17 mouse cellular contexts compared by ENCODE assay signal in genomic region chr2:21214322-21214721, GRCm38 (mm10). TPM values are rescaled to one million over a fixed set of nuclear protein-coding genes. Genes with fewer than 3 reads are reported as not detected.
DNase-seq lines count a peak whose midpoint lies in the region; ATAC-seq and TF ChIP-seq lines count a peak whose summit lies in the region.
"Had no signal": no experiment of that assay in that cellular context is flagged by ENCODE, and none has a peak within 500 bp of the region (broad histone marks: within the 10 kb centered on the region; RNA-seq: fewer than 3 reads in every experiment).

No protein-coding gene starts in this region.

- H3K4me1 ChIP-seq in liver, adult 2 months (ENCODE audit: control insufficient read depth, insufficient read depth, low read length), result no peaks in the 10 kb centered on the region
- peaks cover 4 to 9% of the 10 kb centered on the region in 2 experiments; a peak in 3 of 4 replicates for H3K4me1 ChIP-seq in CH12.LX (ENCODE audit: control insufficient read depth in 1 of 2, insufficient read depth in 2 of 2)
- H3K4me1 ChIP-seq: embryonic facial prominence, embryonic 13.5 days; limb, embryonic 15.5 days had no signal

- no peak overlapping the region for H3K4me2 ChIP-seq in CH12.LX (ENCODE audit: insufficient read depth, low read depth, poor library complexity, severe bottlenecking)
- H3K4me2 ChIP-seq: embryonic facial prominence, embryonic 13.5 days; limb, embryonic 15.5 days had no signal

- dilution Hi-C loops in CH12.LX (cut with MboI; ENCODE audit: extremely low pct_ligation_motif_present, extremely low pct_unique_long_range_greater_than_20kb, low sequenced_read_pairs), result no loop called here

- H3K9me3 ChIP-seq in CH12.LX (replicated peaks; ENCODE audit: low read length), result no peaks in the 10 kb centered on the region
- H3K9me3 ChIP-seq: embryonic facial prominence, embryonic 13.5 days; limb, embryonic 15.5 days had no signal

- H3K36me3 ChIP-seq in liver, adult 2 months (ENCODE audit: control insufficient read depth, insufficient read depth, low read length), result no peaks in the 10 kb centered on the region
- H3K36me3 ChIP-seq in CH12.LX (replicated peaks in 1 of 2; ENCODE audit: control insufficient read depth in 1 of 2, insufficient read depth in 1 of 2, low read length in 1 of 2), result peaks cover 2 to 36% of the 10 kb centered on the region in 2 experiments
- H3K36me3 ChIP-seq: embryonic facial prominence, embryonic 13.5 days; limb, embryonic 15.5 days had no signal

- peak; percentile 15; the same call in 1 of the 2 replicates for TF ChIP-seq CTCF in gastrocnemius, adult 2 months (IDR thresholded peaks at IDR 0.05)
- peak; percentile 45 for TF ChIP-seq CTCF in liver, adult 2 months (IDR thresholded peaks at IDR 0.05; ENCODE audit: low read depth, low read length)
- peak in 1 of 2 experiments; percentile 49; a peak in 2 of 4 replicates for TF ChIP-seq CTCF in CH12.LX (conservative IDR thresholded peaks at IDR 0.05 in 1 of 2, IDR thresholded peaks at IDR 0.05 in 1 of 2; ENCODE audit: low read depth in 2 of 2, low read length in 2 of 2)

- H3K27ac ChIP-seq in gastrocnemius, adult 2 months, result no peak overlapping the region
- no peak overlapping the region for H3K27ac ChIP-seq in liver, adult 2 months (replicated peaks; ENCODE audit: insufficient read depth, low read depth, low read length)
- H3K27ac ChIP-seq in CH12.LX (ENCODE audit: insufficient read depth, low read depth), result no peak overlapping the region
- H3K27ac ChIP-seq: embryonic facial prominence, embryonic 13.5 days; limb, embryonic 15.5 days had no signal

- no peaks in the 10 kb centered on the region for H3K79me2 ChIP-seq in liver, adult 2 months (ENCODE audit: control insufficient read depth, insufficient read depth, low read length)
- H3K79me2 ChIP-seq in CH12.LX (replicated peaks; ENCODE audit: control insufficient read depth, extremely low read depth, insufficient read depth, poor library complexity, severe bottlenecking), result no peaks in the 10 kb centered on the region

- TF ChIP-seq POLR2A in liver, adult 2 months (IDR thresholded peaks at IDR 0.05; ENCODE audit: extremely low read depth, insufficient read depth, low read length), result no peak
- TF ChIP-seq POLR2A in CH12.LX (IDR thresholded peaks at IDR 0.05; ENCODE audit: low read depth, low read length), result no peak

- H3K9ac ChIP-seq in liver, adult 2 months (ENCODE audit: low read depth, low read length), result no peak overlapping the region
- no peak overlapping the region for H3K9ac ChIP-seq in CH12.LX (ENCODE audit: insufficient read depth, low read depth)
- H3K9ac ChIP-seq: embryonic facial prominence, embryonic 13.5 days; limb, embryonic 15.5 days had no signal

- TF ChIP-seq EP300 in CH12.LX (IDR thresholded peaks at IDR 0.05; ENCODE audit: low read length), result no peak

- no peak overlapping the region for H3K4me3 ChIP-seq in gastrocnemius, adult 2 months
- no peak overlapping the region for H3K4me3 ChIP-seq in liver, adult 2 months (ENCODE audit: insufficient read depth, low read depth, low read length)
- H3K4me3 ChIP-seq in CH12.LX (replicated peaks in 1 of 3; ENCODE audit: low read depth in 2 of 3, low read length in 2 of 3, poor library complexity in 1 of 3), result no peak overlapping the region
- H3K4me3 ChIP-seq: embryonic facial prominence, embryonic 13.5 days; limb, embryonic 15.5 days; myocyte had no signal

- TF ChIP-seq RAD21 in CH12.LX (IDR thresholded peaks at IDR 0.05; ENCODE audit: low read depth, low read length), result peak; percentile 27

- intact Hi-C loops in gastrocnemius, adult 2 months (cut with DNase I), result no loop called here

- in situ Hi-C loops in CH12.LX (cut with MboI; ENCODE audit: low pct_ligation_motif_present, low pct_unique_long_range_greater_than_20kb, low sequenced_read_pairs), result no loop called here

- DNase-seq in gastrocnemius, adult 2 months, result no peak
- DNase-seq in gastrocnemius, adult 18-20 months (ENCODE audit: low spot score), result no peak
- DNase-seq in liver, adult 2 months (ENCODE audit: extremely low read depth, low read depth, low spot score), result peak; percentile 7
- DNase-seq in liver (no peak), CH12.LX (ENCODE audit: extremely low read depth) (no peak)
- DNase-seq: adrenal gland, adult 8-10 months; heart, postnatal 14 days; kidney, postnatal 10 days; right cerebral cortex, postnatal 25 days; thymus, postnatal 14 days had no signal

- H3K27me3 ChIP-seq in liver, adult 2 months (ENCODE audit: control insufficient read depth, insufficient read depth, low read length), result no peaks in the 10 kb centered on the region
- no peaks in the 10 kb centered on the region for H3K27me3 ChIP-seq in CH12.LX (replicated peaks)
- H3K27me3 ChIP-seq: embryonic facial prominence, embryonic 13.5 days; limb, embryonic 15.5 days had no signal

- ATAC-seq in common myeloid progenitor, adult 5-6 weeks (replicated peaks; ENCODE audit: low read depth, poor library complexity, severe bottlenecking), result peak; percentile 71
- ATAC-seq in monocyte, adult 5-6 weeks (replicated peaks; ENCODE audit: insufficient number of reproducible peaks, low FRiP score, low TSS enrichment, poor library complexity, severe bottlenecking), result no peak
- ATAC-seq: forebrain, embryonic 16.5 days had no signal

TF ChIP-seq in CH12.LX, 34 proteins besides CTCF, POLR2A, EP300 and RAD21:
- TF ChIP-seq ZMIZ1 (IDR thresholded peaks at IDR 0.05; ENCODE audit: low read depth, low read length) (no peak), SMC3 (IDR thresholded peaks at IDR 0.05; ENCODE audit: low read depth, low read length) (peak; percentile 52)

RNA-seq across cellular contexts. Expression of gene Thnsl1, which starts 8.8 kb away (rescaled TPM):
- total RNA-seq in gastrocnemius, adult 2 months (2021), result 1 to 10 TPM; 2.6 to 3.7 TPM
- 1 to 10 TPM; 3.2 to 4.6 TPM for total RNA-seq in gastrocnemius, adult 18-20 months (2021)
- 3.5 and 4.0 TPM in 2 replicates for total RNA-seq in liver, adult 2 months (2014; rRNA removed)
- 1.2 and 2.0 TPM in 2 replicates for polyA plus RNA-seq in liver, adult 2 months (2012; rRNA removed)
- total RNA-seq in CH12.LX (2012; rRNA removed) (3.7 and 5.0 TPM in 2 replicates), CH12.LX (2014; rRNA removed) (5.3 and 6.1 TPM in 2 replicates)
- polyA plus RNA-seq in CH12.LX (2012; ENCODE audit: insufficient read length, low read depth), result 5.9 and 6.2 TPM in 2 replicates
- total RNA-seq in common myeloid progenitor, adult 5-6 weeks (2017), result 7.2 and 8.4 TPM in 2 replicates
- 2.4 to 3.8 TPM (median 2.7 TPM) in 3 replicates for total RNA-seq in monocyte, adult 5-6 weeks (2017)

RNA-seq across cellular contexts. Expression of gene Enkur, which starts 9.2 kb away (rescaled TPM):
- under 1 TPM; 0.20 to 0.87 TPM for total RNA-seq in gastrocnemius, adult 2 months (2021)
- under 1 TPM; 0.28 to 0.50 TPM for total RNA-seq in gastrocnemius, adult 18-20 months (2021)
- not detected in 2 replicates for total RNA-seq in liver, adult 2 months (2014; rRNA removed)
- polyA plus RNA-seq in liver, adult 2 months (2012; rRNA removed), result not detected in 2 replicates
- total RNA-seq in CH12.LX (2012; rRNA removed) (0.13 and 0.21 TPM in 2 replicates), CH12.LX (2014; rRNA removed) (0.20 and 0.64 TPM in 2 replicates)
- 0.39 and 0.48 TPM in 2 replicates for polyA plus RNA-seq in CH12.LX (2012; ENCODE audit: insufficient read length, low read depth)
- 1.6 and 7.5 TPM in 2 replicates for total RNA-seq in common myeloid progenitor, adult 5-6 weeks (2017)
- total RNA-seq in monocyte, adult 5-6 weeks (2017), result 1.8 to 5.6 TPM (median 3.9 TPM) in 3 replicates
- total RNA-seq: megakaryocyte, adult 5-6 weeks had no signal
